Mouse (Mus musculus): ENCODE measurements at regions not wholly inside any gene's neighbourhood (a gene's known extent, or its start where the extent isn't known, plus 50 kb on each side); places are given as distances from the start of the nearest gene placed in this dataset.

GRCm38 (mm10) chr1:193844461-193844860 is 474.4 kb upstream of the Camk1g start:
- no peak for DNase-seq (ENCODE audit: low spot score in 2 of 2)

GRCm38 (mm10) chr1:193800998-193801397 is 430.9 kb upstream of the Camk1g start:
- DNase-seq (ENCODE audit: low spot score in 2 of 2) = no peak

- DNase-seq (ENCODE audit: low spot score in 2 of 2) = no peak
Measured at GRCm38 (mm10) chr1:193790579-193790978, 420.5 kb upstream of the Camk1g start.

GRCm38 (mm10) chr1:193788496-193788895 is 418.4 kb upstream of the Camk1g start:
- DNase-seq (ENCODE audit: low spot score in 2 of 2) = no peak

- DNase-seq (ENCODE audit: low spot score in 2 of 2) = no peak
Measured at GRCm38 (mm10) chr1:193787417-193787816, 417.3 kb upstream of the Camk1g start.

- DNase-seq (ENCODE audit: low spot score in 2 of 2) = no peak
Measured at GRCm38 (mm10) chr1:193784966-193785365, 414.9 kb upstream of the Camk1g start.

GRCm38 (mm10) chr1:193784526-193784925 is 414.4 kb upstream of the Camk1g start:
- no peak for DNase-seq (ENCODE audit: low spot score in 2 of 2)

GRCm38 (mm10) chr1:193778181-193778580 is 408.1 kb upstream of the Camk1g start:
- DNase-seq (ENCODE audit: low spot score in 2 of 2) = no peak

- DNase-seq (ENCODE audit: low spot score in 2 of 2) = peak in 1 of 2 experiments; percentile 22
Measured at GRCm38 (mm10) chr1:193769546-193769945, 399.4 kb upstream of the Camk1g start.

GRCm38 (mm10) chr1:193764103-193764502 is 394.0 kb upstream of the Camk1g start:
- no peak for DNase-seq (ENCODE audit: low spot score in 2 of 2)

- DNase-seq (ENCODE audit: low spot score in 2 of 2) = peak in 1 of 2 experiments; percentile 66
Measured at GRCm38 (mm10) chr1:193751819-193752251, 381.7 kb upstream of the Camk1g start.

- peak in 1 of 2 experiments; percentile 41 for DNase-seq (ENCODE audit: low spot score in 2 of 2)
Measured at GRCm38 (mm10) chr1:193750929-193751328, 380.8 kb upstream of the Camk1g start.

- DNase-seq (ENCODE audit: low spot score in 2 of 2) = no peak
Measured at GRCm38 (mm10) chr1:193747426-193747960, 377.4 kb upstream of the Camk1g start.

- DNase-seq (ENCODE audit: low spot score in 2 of 2) = no peak
Measured at GRCm38 (mm10) chr1:193742688-193743087, 372.6 kb upstream of the Camk1g start.

- DNase-seq (ENCODE audit: low spot score in 2 of 2) = no peak
Measured at GRCm38 (mm10) chr1:193738821-193739220, 368.7 kb upstream of the Camk1g start.

GRCm38 (mm10) chr1:193735949-193736518 is 365.9 kb upstream of the Camk1g start:
- DNase-seq (ENCODE audit: low spot score in 2 of 2) = no peak

GRCm38 (mm10) chr1:193734014-193734763 is 364.1 kb upstream of the Camk1g start:
- no peak for DNase-seq (ENCODE audit: low spot score in 2 of 2)

GRCm38 (mm10) chr1:193733402-193733801 is 363.3 kb upstream of the Camk1g start:
- no peak for DNase-seq (ENCODE audit: low spot score in 2 of 2)

- no peak for DNase-seq (ENCODE audit: low spot score in 2 of 2)
Measured at GRCm38 (mm10) chr1:193732113-193732512, 362.0 kb upstream of the Camk1g start.

- no peak for DNase-seq (ENCODE audit: low spot score in 2 of 2)
Measured at GRCm38 (mm10) chr1:193721850-193722249, 351.8 kb upstream of the Camk1g start.

GRCm38 (mm10) chr1:193720420-193720851 is 350.3 kb upstream of the Camk1g start:
- no peak for DNase-seq (ENCODE audit: low spot score in 2 of 2)

- DNase-seq (ENCODE audit: low spot score in 2 of 2) = no peak
Measured at GRCm38 (mm10) chr1:193715328-193715727, 345.2 kb upstream of the Camk1g start.

GRCm38 (mm10) chr1:193714631-193715030 is 344.5 kb upstream of the Camk1g start:
- no peak for DNase-seq (ENCODE audit: low spot score in 2 of 2)

All from left cerebral cortex, adult 8-10 months (tissue).